Mouse (Mus musculus) heart, embryonic 15.5 days (tissue): ENCODE results near the gene Kndc1. TPM values are rescaled to one million over a fixed set of nuclear protein-coding genes. Genes with fewer than 3 reads are reported as not detected.

Source experiments
- ATAC-seq: fragments of 200-750 bp; cut with Nextera tagmentation; replicated peaks from 2 replicates; pipeline ENCODE4 v1.8.0; 2017; ENCODE audit warnings: low read depth, moderate TSS enrichment; ENCODE audit not compliant: insufficient number of reproducible peaks, insufficient read depth, low FRiP score
- H3K27ac ChIP-seq: fragments of 300-500 bp; sonication (generic); 2 replicates; pipeline ENCODE4 v1.5.1; 2015; ENCODE audit warnings: mild to moderate bottlenecking, inconsistent platforms
- H3K27me3 ChIP-seq: fragments of 300-500 bp; sonication (generic); 2 replicates; pipeline ENCODE4 v1.6.1; 2015; ENCODE audit warnings: inconsistent platforms
- H3K36me3 ChIP-seq: fragments of 300-500 bp; sonication (generic); 2 replicates; pipeline ENCODE4 v1.6.1; 2015; ENCODE audit warnings: mild to moderate bottlenecking, inconsistent platforms
- H3K4me1 ChIP-seq: fragments of 300-500 bp; sonication (generic); replicated peaks from 2 replicates; pipeline ENCODE4 v1.6.1; 2015; ENCODE audit warnings: inconsistent platforms
- H3K4me2 ChIP-seq: fragments of 300-500 bp; sonication (generic); 2 replicates; pipeline ENCODE4 v1.6.1; 2015; ENCODE audit warnings: inconsistent platforms, mild to moderate bottlenecking, moderate library complexity
- H3K4me3 ChIP-seq: fragments of 300-500 bp; sonication (generic); 2 replicates; pipeline ENCODE4 v1.5.1; 2015; ENCODE audit warnings: mild to moderate bottlenecking, inconsistent platforms
- H3K9ac ChIP-seq: fragments of 300-500 bp; sonication (generic); 2 replicates; pipeline ENCODE4 v1.6.1; 2015; ENCODE audit warnings: mild to moderate bottlenecking, inconsistent platforms
- H3K9me3 ChIP-seq: fragments of 300-500 bp; sonication (generic); replicated peaks from 2 replicates; pipeline ENCODE4 v1.6.1; 2016; ENCODE audit warnings: inconsistent platforms
- WGBS: fragments of 180-500 bp; shearing (Covaris S2); methylation state at CpG from one replicate; pipeline ENCODE4 v1.1.7; 2015; ENCODE audit warnings: mixed read lengths; 5-methylcytosine and 5-hydroxymethylcytosine counted together
- polyA plus RNA-seq: library from polyadenylated mRNA; unstranded; fragments of >200 nt; fragmentation: Nextera tagmentation; extraction: Ambion mirVana; gene quantifications from 2 replicates; pipeline ENCODE4 v1.2.1, GENCODE M21; 2015

The Kndc1 gene
- polyA plus RNA-seq, 1 experiment from 2014 or later: 0.11 TPM

- no peak for ATAC-seq
- Histone ChIP-seq H3K27me3 (peaks cover 42% of the 10 kb centered on the region), H3K36me3 (no peaks in the 10 kb centered on the region), H3K27ac (no peak overlapping the region), H3K4me1 (peaks cover 3% of the 10 kb centered on the region), H3K4me3 (no peak overlapping the region), H3K9ac (no peak overlapping the region), H3K9me3 (no peaks in the 10 kb centered on the region), H3K4me2 (no peak overlapping the region)
- 63% methylated on average over 6 of the region's 6 CpGs for WGBS
Measured at GRCm38 (mm10) chr7:139951991-139952633, 57.6 kb downstream of the Kndc1 start.

GRCm38 (mm10) chr7:139955505-139955904, 61.0 kb downstream of the Kndc1 start:
- H3K27me3 ChIP-seq: peaks cover 30% of the 10 kb centered on the region
- H3K27ac ChIP-seq: no peak overlapping the region
- no peaks in the 10 kb centered on the region for H3K36me3 ChIP-seq
- H3K4me3 ChIP-seq: no peak overlapping the region
- peaks cover 9% of the 10 kb centered on the region for H3K4me1 ChIP-seq
- no peak overlapping the region for H3K4me2 ChIP-seq
- H3K9me3 ChIP-seq: no peaks in the 10 kb centered on the region
- 92% methylated on average over 4 of the region's 4 CpGs for WGBS
- no peak overlapping the region for H3K9ac ChIP-seq
- no peak for ATAC-seq

- no peaks in the 10 kb centered on the region for H3K9me3 ChIP-seq
Measured at GRCm38 (mm10) chr7:139956658-139957057, 62.2 kb downstream of the Kndc1 start.

GRCm38 (mm10) chr7:139957437-139957836, 62.9 kb downstream of the Kndc1 start:
- Histone ChIP-seq H3K4me1 (peaks cover 9% of the 10 kb centered on the region), H3K9me3 (no peaks in the 10 kb centered on the region), H3K27me3 (peaks cover 34% of the 10 kb centered on the region), H3K9ac (no peak overlapping the region), H3K36me3 (no peaks in the 10 kb centered on the region), H3K27ac (no peak overlapping the region), H3K4me3 (no peak overlapping the region), H3K4me2 (no peak overlapping the region)
- 40% methylated on average over 11 of the region's 11 CpGs for WGBS
- no peak for ATAC-seq

More at GRCm38 (mm10) chr7:139956658-139957057, 62.2 kb downstream of the Kndc1 start:
- Histone ChIP-seq H3K9ac (no peak overlapping the region), H3K4me1 (peaks cover 9% of the 10 kb centered on the region), H3K27me3 (peaks cover 34% of the 10 kb centered on the region), H3K27ac (no peak overlapping the region), H3K4me2 (no peak overlapping the region), H3K4me3 (no peak overlapping the region), H3K36me3 (no peaks in the 10 kb centered on the region)
- ATAC-seq: no peak
- 65% methylated on average over 3 of the region's 3 CpGs for WGBS

GRCm38 (mm10) chr7:139957958-139958357, 63.5 kb downstream of the Kndc1 start:
- H3K9ac ChIP-seq: no peak overlapping the region

GRCm38 (mm10) chr7:139961141-139961540, 66.6 kb downstream of the Kndc1 start:
- no peak for ATAC-seq

More at GRCm38 (mm10) chr7:139957958-139958357, 63.5 kb downstream of the Kndc1 start:
- Histone ChIP-seq H3K4me2 (no peak overlapping the region), H3K36me3 (no peaks in the 10 kb centered on the region), H3K4me3 (no peak overlapping the region), H3K4me1 (peaks cover 9% of the 10 kb centered on the region), H3K9me3 (no peaks in the 10 kb centered on the region), H3K27me3 (peaks cover 34% of the 10 kb centered on the region), H3K27ac (no peak overlapping the region)
- WGBS: 19% methylated on average over 11 of the region's 11 CpGs
- peak; percentile 41; the same call in 1 of the 2 replicates for ATAC-seq

GRCm38 (mm10) chr7:139963814-139964213, 69.3 kb downstream of the Kndc1 start:
- Histone ChIP-seq H3K27ac (no peak overlapping the region), H3K4me2 (no peak overlapping the region), H3K27me3 (peaks cover 26% of the 10 kb centered on the region), H3K9me3 (no peaks in the 10 kb centered on the region), H3K9ac (no peak overlapping the region), H3K4me3 (no peak overlapping the region), H3K4me1 (no peaks in the 10 kb centered on the region), H3K36me3 (no peaks in the 10 kb centered on the region)
- 60% methylated on average over 4 of the region's 4 CpGs for WGBS
- no peak for ATAC-seq

More at GRCm38 (mm10) chr7:139961141-139961540, 66.6 kb downstream of the Kndc1 start:
- Histone ChIP-seq H3K9ac (no peak overlapping the region), H3K36me3 (no peaks in the 10 kb centered on the region), H3K27ac (no peak overlapping the region), H3K4me3 (no peak overlapping the region), H3K4me2 (no peak overlapping the region), H3K9me3 (no peaks in the 10 kb centered on the region), H3K4me1 (peaks cover 9% of the 10 kb centered on the region), H3K27me3 (peaks cover 23% of the 10 kb centered on the region)
- 75% methylated on average over 10 of the region's 10 CpGs for WGBS

- ATAC-seq: no peak
- no peak overlapping the region for H3K9ac ChIP-seq
- H3K4me2 ChIP-seq: no peak overlapping the region
- no peaks in the 10 kb centered on the region for H3K36me3 ChIP-seq
- H3K27me3 ChIP-seq: peaks cover 25% of the 10 kb centered on the region
- WGBS: 26% methylated on average over 4 of the region's 4 CpGs
- H3K9me3 ChIP-seq: no peaks in the 10 kb centered on the region
- H3K27ac ChIP-seq: no peak overlapping the region
- H3K4me3 ChIP-seq: no peak overlapping the region
- H3K4me1 ChIP-seq: no peaks in the 10 kb centered on the region
Measured at GRCm38 (mm10) chr7:139967175-139967574, 72.7 kb downstream of the Kndc1 start.

GRCm38 (mm10) chr7:139968428-139968827, 73.9 kb downstream of the Kndc1 start:
- no peak for ATAC-seq
- peaks cover 25% of the 10 kb centered on the region for H3K27me3 ChIP-seq
- H3K9me3 ChIP-seq: no peaks in the 10 kb centered on the region
- H3K4me2 ChIP-seq: no peak overlapping the region
- no peak overlapping the region for H3K9ac ChIP-seq
- H3K36me3 ChIP-seq: no peaks in the 10 kb centered on the region
- H3K4me1 ChIP-seq: no peaks in the 10 kb centered on the region
- no peak overlapping the region for H3K27ac ChIP-seq
- 55% methylated on average over 5 of the region's 5 CpGs for WGBS
- no peak overlapping the region for H3K4me3 ChIP-seq

GRCm38 (mm10) chr7:139969348-139970130, 75.0 kb downstream of the Kndc1 start:
- Histone ChIP-seq H3K27ac (no peak overlapping the region), H3K9ac (no peak overlapping the region), H3K4me3 (no peak overlapping the region), H3K36me3 (no peaks in the 10 kb centered on the region), H3K4me1 (no peaks in the 10 kb centered on the region), H3K27me3 (peaks cover 25% of the 10 kb centered on the region), H3K4me2 (no peak overlapping the region), H3K9me3 (no peaks in the 10 kb centered on the region)
- WGBS: 41% methylated on average over 10 of the region's 10 CpGs
- ATAC-seq: no peak

GRCm38 (mm10) chr7:139970216-139970919, 75.9 kb downstream of the Kndc1 start:
- Histone ChIP-seq H3K36me3 (no peaks in the 10 kb centered on the region), H3K4me1 (no peaks in the 10 kb centered on the region), H3K27me3 (peaks cover 25% of the 10 kb centered on the region), H3K4me3 (no peak overlapping the region), H3K9ac (no peak overlapping the region), H3K9me3 (no peaks in the 10 kb centered on the region), H3K27ac (no peak overlapping the region), H3K4me2 (no peak overlapping the region)
- 79% methylated on average over 10 of the region's 10 CpGs for WGBS
- ATAC-seq: no peak
